Mouse (Mus musculus) splenic B cell, adult 2 months (primary cell): ENCODE results near the gene Gm45062.

Source experiments
- DNase-seq: peaks from one replicate; pipeline ENCODE4 v3.0.0-alpha.2; 2011; ENCODE audit warnings: low read depth, low spot score
- H3K27me3 ChIP-seq: 2 replicates; pipeline ENCODE4 v1.6.1; 2012; ENCODE audit warnings: mild to moderate bottlenecking, low read length, moderate library complexity, mixed read lengths; ENCODE audit not compliant: control insufficient read depth, poor library complexity, insufficient read depth, severe bottlenecking
- H3K36me3 ChIP-seq: 2 replicates; pipeline ENCODE4 v1.6.1; 2012; ENCODE audit warnings: mild to moderate bottlenecking, low read length, moderate library complexity, mixed read lengths; ENCODE audit not compliant: control insufficient read depth, poor library complexity, insufficient read depth, severe bottlenecking

Gm45062 gene

GRCm38 (mm10) chr6:8408332-8408731, 149.1 kb downstream of the Gm45062 start:
- no peak for DNase-seq
- H3K36me3 ChIP-seq, result no peaks in the 10 kb centered on the region

GRCm38 (mm10) chr6:8409865-8410264, 150.6 kb downstream of the Gm45062 start:
- H3K36me3 ChIP-seq, result no peaks in the 10 kb centered on the region
- no peak for DNase-seq
- no peaks in the 10 kb centered on the region for H3K27me3 ChIP-seq

More at GRCm38 (mm10) chr6:8408332-8408731, 149.1 kb downstream of the Gm45062 start:
- no peaks in the 10 kb centered on the region for H3K27me3 ChIP-seq

GRCm38 (mm10) chr6:8412845-8413598, 153.8 kb downstream of the Gm45062 start:
- peak; percentile 13 for DNase-seq
- Histone ChIP-seq H3K36me3 (no peaks in the 10 kb centered on the region), H3K27me3 (no peaks in the 10 kb centered on the region)

- no peak for DNase-seq
- Histone ChIP-seq H3K36me3 (no peaks in the 10 kb centered on the region), H3K27me3 (no peaks in the 10 kb centered on the region)
These were observed 154.8 kb downstream of the Gm45062 start for GRCm38 (mm10) chr6:8414020-8414419.

GRCm38 (mm10) chr6:8415823-8416222, 156.6 kb downstream of the Gm45062 start:
- no peak for DNase-seq
- Histone ChIP-seq H3K27me3 (no peaks in the 10 kb centered on the region), H3K36me3 (no peaks in the 10 kb centered on the region)

- Histone ChIP-seq H3K36me3 (no peaks in the 10 kb centered on the region), H3K27me3 (no peaks in the 10 kb centered on the region)
- DNase-seq, result no peak
These were observed 157.7 kb downstream of the Gm45062 start for GRCm38 (mm10) chr6:8416802-8417569.

GRCm38 (mm10) chr6:8419485-8420186, 160.4 kb downstream of the Gm45062 start:
- peak; percentile 3 for DNase-seq
- Histone ChIP-seq H3K36me3 (no peaks in the 10 kb centered on the region), H3K27me3 (no peaks in the 10 kb centered on the region)

GRCm38 (mm10) chr6:8420187-8420503, 160.9 kb downstream of the Gm45062 start:
- Histone ChIP-seq H3K36me3 (no peaks in the 10 kb centered on the region), H3K27me3 (no peaks in the 10 kb centered on the region)
- no peak for DNase-seq

- no peak for DNase-seq
These were observed 162.2 kb downstream of the Gm45062 start for GRCm38 (mm10) chr6:8421421-8421820.

GRCm38 (mm10) chr6:8421959-8422581, 162.8 kb downstream of the Gm45062 start:
- no peaks in the 10 kb centered on the region for H3K27me3 ChIP-seq
- H3K36me3 ChIP-seq, result no peaks in the 10 kb centered on the region
- DNase-seq, result no peak

More at GRCm38 (mm10) chr6:8421421-8421820, 162.2 kb downstream of the Gm45062 start:
- Histone ChIP-seq H3K36me3 (no peaks in the 10 kb centered on the region), H3K27me3 (no peaks in the 10 kb centered on the region)

GRCm38 (mm10) chr6:8423142-8423541, 163.9 kb downstream of the Gm45062 start:
- no peaks in the 10 kb centered on the region for H3K36me3 ChIP-seq
- no peaks in the 10 kb centered on the region for H3K27me3 ChIP-seq
- DNase-seq, result no peak

GRCm38 (mm10) chr6:8427692-8428091, 168.4 kb downstream of the Gm45062 start:
- Histone ChIP-seq H3K36me3 (no peaks in the 10 kb centered on the region), H3K27me3 (no peaks in the 10 kb centered on the region)
- DNase-seq, result peak; percentile 4

- H3K36me3 ChIP-seq, result no peaks in the 10 kb centered on the region
- H3K27me3 ChIP-seq, result no peaks in the 10 kb centered on the region
- DNase-seq, result no peak
These were observed 171.5 kb downstream of the Gm45062 start for GRCm38 (mm10) chr6:8430610-8431234.

GRCm38 (mm10) chr6:8433179-8433578, 173.9 kb downstream of the Gm45062 start:
- no peak for DNase-seq
- Histone ChIP-seq H3K36me3 (no peaks in the 10 kb centered on the region), H3K27me3 (no peaks in the 10 kb centered on the region)
